Mouse (Mus musculus): ENCODE data around the gene Rab8a.

Rab8a gene

GRCm38 (mm10) chr8:72211846-72212245 lies 50.8 kb downstream of the Rab8a start:
- DNase-seq (ENCODE audit: low spot score in 2 of 2): no peak

GRCm38 (mm10) chr8:72212751-72213150 lies 51.8 kb downstream of the Rab8a start, which contains the start of gene Cib3:
Gene Cib3 (minus strand): TSS chr8:72212837.
- DNase-seq (ENCODE audit: low spot score in 2 of 2): peak in 1 of 2 experiments; percentile 17

DNA sequence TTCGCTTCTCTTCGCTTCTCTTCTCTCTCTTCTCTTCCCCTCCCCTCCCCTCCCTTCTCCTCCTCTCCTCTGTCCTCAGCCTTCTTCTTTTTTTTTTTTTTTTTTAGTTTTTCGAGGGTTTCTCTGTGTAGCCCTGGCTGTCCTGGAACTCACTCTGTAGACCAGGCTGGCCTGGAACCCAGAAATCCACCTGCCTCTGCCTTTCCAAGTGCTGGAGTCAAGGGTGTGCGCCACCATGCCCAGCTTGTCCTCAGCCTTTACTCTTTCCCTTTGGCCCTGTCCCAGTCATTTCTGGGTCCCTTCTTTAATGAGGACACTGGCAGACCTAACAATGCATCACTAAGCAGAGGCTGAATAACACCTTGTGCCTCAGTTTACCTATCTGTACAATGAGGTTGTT lies 52.5 kb downstream of the Rab8a start, which contains the start of gene Gm11034:
Gm11034 (minus strand) TSS at position 101 of the 400 bp plus-strand sequence.
- no peak for DNase-seq (ENCODE audit: low spot score in 2 of 2)

DNA sequence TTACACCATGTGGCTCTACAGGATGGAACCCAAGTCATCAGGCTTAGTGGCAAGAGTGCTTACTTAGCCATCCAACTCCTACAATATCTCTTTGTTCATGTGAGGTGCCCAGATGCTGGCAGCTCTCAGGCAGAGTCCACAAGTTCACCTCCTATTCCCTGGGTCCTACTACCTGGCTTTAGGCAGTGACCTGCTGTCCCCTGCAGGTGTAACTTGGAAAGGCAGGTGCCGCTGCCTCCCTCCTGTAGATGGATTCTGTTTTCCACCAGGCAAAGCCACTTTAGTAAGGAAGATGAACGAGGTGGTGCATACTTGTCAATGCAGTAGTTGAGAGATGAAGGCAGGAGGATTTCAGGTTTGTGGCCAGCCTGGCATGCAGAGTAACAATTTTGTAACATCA lies 54.1 kb downstream of the Rab8a start:
- no peak for DNase-seq (ENCODE audit: low spot score in 2 of 2)

GRCm38 (mm10) chr8:72215871-72216270 lies 54.9 kb downstream of the Rab8a start:
- DNase-seq (ENCODE audit: low spot score in 2 of 2): no peak

DNA sequence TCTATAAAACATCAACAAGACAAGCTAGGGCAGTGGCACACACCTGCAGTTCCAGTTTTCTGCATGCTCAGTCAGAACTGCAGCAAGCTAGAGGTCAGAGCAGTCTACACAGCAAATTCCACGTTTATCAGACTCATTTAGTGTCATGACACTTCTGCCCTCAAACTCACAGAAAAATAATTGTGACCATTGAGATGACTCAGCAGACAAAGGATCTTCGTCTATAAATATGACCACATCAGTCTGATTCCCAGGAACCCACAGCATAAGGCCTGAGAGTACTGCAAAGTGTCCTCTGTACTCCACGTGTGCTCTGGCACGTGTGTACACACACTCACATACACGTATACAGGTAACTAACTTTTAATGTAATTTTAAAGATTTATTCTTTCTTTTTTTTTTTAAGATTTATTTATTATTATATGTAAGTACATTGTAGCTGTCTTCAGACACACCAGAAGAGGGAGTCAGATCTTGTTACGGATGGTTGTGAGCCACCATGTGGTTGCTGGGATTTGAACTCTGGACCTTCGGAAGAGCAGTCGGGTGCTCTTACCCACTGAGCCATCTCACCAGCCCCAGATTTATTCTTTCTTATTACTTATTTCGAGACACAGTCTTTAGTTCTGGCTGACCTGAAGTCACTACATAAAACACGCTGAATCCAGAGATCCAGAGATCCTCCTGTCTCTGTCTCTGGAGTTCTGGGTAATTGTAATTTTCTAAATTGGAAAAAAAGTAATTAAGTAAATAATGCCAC lies 58.0 kb downstream of the Rab8a start:
- DNase-seq (ENCODE audit: low spot score in 2 of 2): no peak

- peak; percentile 78 to 92 for DNase-seq (ENCODE audit: low spot score in 2 of 2)
Observed at GRCm38 (mm10) chr8:72219541-72220363, 58.8 kb downstream of the Rab8a start, which contains the start of gene Fam32a. Gene Fam32a (plus strand): TSS chr8:72219730.

DNA sequence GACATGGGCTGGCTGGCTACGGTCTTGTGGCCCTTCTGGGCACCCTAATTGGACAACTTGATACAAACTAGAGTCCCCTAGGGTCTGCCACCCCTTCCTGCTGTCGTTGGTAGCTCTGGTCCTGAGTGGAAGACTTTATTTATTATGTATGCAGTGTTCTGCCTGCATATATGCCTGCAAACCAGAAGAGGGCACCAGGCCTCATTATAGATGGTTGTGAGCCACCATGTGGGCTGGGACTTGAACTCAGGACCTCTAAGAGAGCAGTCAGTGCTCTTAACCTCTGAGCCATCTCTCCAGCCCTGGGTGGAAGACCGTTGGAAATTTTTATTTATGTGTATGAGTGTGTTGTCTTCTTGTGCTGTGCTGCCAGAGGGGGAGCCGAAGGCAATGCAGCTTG lies 59.8 kb downstream of the Rab8a start:
- DNase-seq (ENCODE audit: low spot score in 2 of 2): no peak

DNA sequence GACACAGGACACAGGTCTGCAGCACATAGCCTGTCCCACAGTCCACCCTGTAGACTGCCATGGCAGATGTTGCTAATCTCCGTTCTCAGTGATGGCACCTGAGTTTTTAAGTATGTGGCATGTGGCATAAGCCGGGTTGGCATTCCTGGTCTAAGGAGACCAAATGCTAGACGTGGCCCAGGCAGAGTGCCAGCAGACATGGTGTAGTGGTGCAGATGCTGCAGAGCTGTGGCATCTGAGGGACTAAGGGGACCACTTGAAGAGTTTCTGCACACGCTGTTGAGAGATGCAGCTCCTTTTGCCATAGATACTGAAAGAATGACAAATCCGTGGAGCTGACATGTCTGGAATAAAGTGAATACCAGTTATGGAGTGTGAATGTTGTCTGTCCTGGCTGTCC lies 61.7 kb downstream of the Rab8a start:
- DNase-seq (ENCODE audit: low spot score in 2 of 2): no peak

Measured in left cerebral cortex, adult 9 months (tissue).